Mouse (Mus musculus) liver, postnatal 0 days (tissue): ENCODE results near the gene Mylk. TPM values are rescaled to one million over a fixed set of nuclear protein-coding genes. Genes with fewer than 3 reads are reported as not detected.
A peak's percentile ranks its signal among the peaks of the same experiment; 100 is the strongest.

Source experiments
- ATAC-seq: fragments of 200-750 bp; cut with Nextera tagmentation; 2 replicates; pipeline ENCODE4 v1.8.0; 2017; ENCODE audit warnings: mild to moderate bottlenecking, moderate library complexity
- DNase-seq: peaks from one replicate; pipeline ENCODE4 v3.0.0-alpha.2; 2016
- H3K27ac ChIP-seq: fragments of 300-500 bp; sonication (generic); 2 replicates; pipeline ENCODE4 v1.5.1; 2014; ENCODE audit warnings: antibody characterized with exemption, moderate library complexity, mild to moderate bottlenecking, low read depth
- H3K27me3 ChIP-seq: fragments of 300-500 bp; sonication (generic); 2 replicates; pipeline ENCODE4 v1.6.1; 2014; ENCODE audit warnings: low read length, control low read depth, mixed read lengths; ENCODE audit not compliant: insufficient read depth
- H3K36me3 ChIP-seq: fragments of 300-500 bp; sonication (generic); replicated peaks from 2 replicates; pipeline ENCODE4 v1.6.1; 2014; ENCODE audit warnings: mild to moderate bottlenecking, control low read depth, low read length, moderate library complexity, mixed read lengths; ENCODE audit not compliant: insufficient read depth
- H3K4me1 ChIP-seq: fragments of 300-500 bp; sonication (generic); 2 replicates; pipeline ENCODE4 v1.6.1; 2014; ENCODE audit warnings: antibody characterized with exemption, mild to moderate bottlenecking, control low read depth; ENCODE audit not compliant: insufficient read depth
- H3K4me2 ChIP-seq: fragments of 300-500 bp; sonication (generic); 2 replicates; pipeline ENCODE4 v1.6.1; 2014; ENCODE audit warnings: low read depth, mild to moderate bottlenecking, low read length, moderate library complexity, mixed read lengths
- H3K4me3 ChIP-seq: fragments of 300-500 bp; sonication (generic); 2 replicates; pipeline ENCODE4 v1.5.1; 2014; ENCODE audit warnings: low read depth, low read length
- H3K9ac ChIP-seq: fragments of 300-500 bp; sonication (generic); replicated peaks from 2 replicates; pipeline ENCODE4 v1.6.1; 2014; ENCODE audit warnings: mild to moderate bottlenecking, moderate library complexity
- H3K9me3 ChIP-seq: fragments of 300-500 bp; sonication (generic); 2 replicates; pipeline ENCODE4 v1.6.1; 2016; ENCODE audit warnings: mild to moderate bottlenecking, control low read depth, low read length, mixed read lengths
- CTCF ChIP-seq: sonication (generic); IDR thresholded peaks from 2 replicates; pipeline ENCODE4 v1.5.1; 2016; ENCODE audit warnings: antibody characterized with exemption, low read depth
- EP300 ChIP-seq: IDR thresholded peaks from 2 replicates; pipeline ENCODE4 v1.6.1; 2016; ENCODE audit warnings: antibody characterized with exemption, low read depth, mild to moderate bottlenecking
- WGBS: fragments of 180-500 bp; shearing (Covaris S2); extraction: QIAGEN DNeasy Blood & Tissue Kit; methylation state at CpG from one replicate; pipeline ENCODE4 v1.1.7; 2014; ENCODE audit not compliant: insufficient replicate concordance; 5-methylcytosine and 5-hydroxymethylcytosine counted together
- polyA plus RNA-seq: library from polyadenylated mRNA; unstranded; fragments of >200 nt; fragmentation: Nextera tagmentation; extraction: Ambion mirVana; gene quantifications from 2 replicates; pipeline ENCODE4 v1.2.1, GENCODE M21; 2015

Mylk gene
- polyA plus RNA-seq, 1 experiment from 2014 or later = 4.9 TPM

DNA sequence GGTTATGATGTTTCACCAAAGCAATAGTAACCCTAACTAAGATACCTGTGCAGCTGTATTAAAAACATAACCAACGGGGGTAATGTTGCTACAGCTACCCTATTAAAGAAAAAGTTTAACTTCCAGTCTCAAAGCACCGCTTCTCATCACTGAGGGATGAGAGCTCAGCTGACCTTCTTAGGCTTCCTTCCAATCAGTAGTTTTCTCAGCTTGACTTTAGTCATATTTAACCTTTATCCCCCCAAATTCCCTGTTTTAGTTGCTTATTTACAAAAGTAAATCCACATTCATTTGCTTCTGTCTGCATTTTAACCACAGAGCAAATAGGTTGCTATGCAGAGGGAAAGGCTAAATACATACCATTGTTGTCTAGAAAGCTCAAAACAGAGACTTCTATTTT lies 259.7 kb downstream of the Mylk start:
- Histone ChIP-seq H3K4me1 (0 out of 2 replicates have a peak, but pooled peaks cover 4% of the 10 kb centered on the region), H3K9me3 (no peaks in the 10 kb centered on the region), H3K4me2 (0 out of 2 replicates have a peak overlapping the region, but pooled peaks have one; percentile 13), H3K36me3 (no peaks in the 10 kb centered on the region), H3K4me3 (no peak overlapping the region), H3K27me3 (no peaks in the 10 kb centered on the region), H3K9ac (no peak overlapping the region), H3K27ac (no peak overlapping the region)
- 52% methylated on average over 2 of the region's 2 CpGs for WGBS
- DNase-seq (no peak), ATAC-seq (no peak)
- TF ChIP-seq CTCF = no peak
- no peak for TF ChIP-seq EP300

DNA sequence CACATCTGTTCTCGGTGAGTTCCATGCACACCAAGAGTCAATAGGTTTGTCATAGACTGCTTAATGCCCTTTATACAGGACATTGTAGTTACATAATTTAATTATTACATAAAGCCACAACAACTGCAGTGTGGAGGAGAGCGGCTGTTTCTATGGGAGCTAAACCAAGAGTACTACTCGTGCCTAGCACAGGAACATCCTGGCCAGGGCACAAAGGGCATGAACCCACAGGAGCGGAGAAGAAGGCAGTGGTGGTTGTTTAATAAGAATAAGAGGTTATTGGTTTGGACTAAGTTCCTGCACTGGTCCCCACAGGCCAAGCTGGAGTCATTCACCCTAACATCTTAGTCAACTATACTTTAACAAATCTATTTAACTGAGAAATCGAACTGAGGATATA lies 261.2 kb downstream of the Mylk start:
- ATAC-seq (no peak), DNase-seq (no peak)
- no peak overlapping the region for H3K27ac ChIP-seq
- H3K36me3 ChIP-seq = no peaks in the 10 kb centered on the region
- H3K27me3 ChIP-seq = no peaks in the 10 kb centered on the region
- H3K4me2 ChIP-seq = no peak overlapping the region
- no peak overlapping the region for H3K9ac ChIP-seq
- TF ChIP-seq CTCF (no peak), EP300 (no peak)
- WGBS = 80% methylated on average over 5 of the region's 5 CpGs
- 0 out of 2 replicates have a peak, but pooled peaks cover 4% of the 10 kb centered on the region for H3K4me1 ChIP-seq
- H3K9me3 ChIP-seq = no peaks in the 10 kb centered on the region
- H3K4me3 ChIP-seq = no peak overlapping the region

DNA sequence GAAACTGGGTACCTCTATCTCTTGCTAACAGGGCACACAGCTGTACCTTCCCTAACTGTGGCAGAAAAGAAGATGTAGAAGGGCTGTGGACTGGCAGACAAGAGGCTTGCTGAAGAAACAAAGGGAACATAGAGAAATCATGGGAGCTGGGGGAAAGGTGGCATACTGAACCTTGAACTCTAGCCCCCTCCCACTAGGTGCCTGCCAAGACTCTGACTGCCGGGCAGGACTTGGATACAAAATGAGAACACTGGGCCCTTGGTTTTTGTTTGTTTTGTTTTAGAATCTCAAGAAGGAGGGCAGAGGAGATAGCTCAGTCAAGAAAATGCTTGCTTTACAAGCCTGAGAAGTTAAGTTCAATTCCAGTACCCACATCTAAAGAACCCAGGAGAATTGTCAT lies 262.4 kb downstream of the Mylk start:
- H3K27me3 ChIP-seq = no peaks in the 10 kb centered on the region
- 77% methylated on average over 1 of the region's 1 CpGs for WGBS
- no peak overlapping the region for H3K27ac ChIP-seq
- H3K36me3 ChIP-seq = no peaks in the 10 kb centered on the region
- H3K4me3 ChIP-seq = no peak overlapping the region
- DNase-seq (no peak), ATAC-seq (no peak)
- no peak overlapping the region for H3K4me2 ChIP-seq
- H3K4me1 ChIP-seq = 0 out of 2 replicates have a peak, but pooled peaks cover 4% of the 10 kb centered on the region
- TF ChIP-seq EP300 (no peak), CTCF (no peak)
- H3K9ac ChIP-seq = no peak overlapping the region
- H3K9me3 ChIP-seq = no peaks in the 10 kb centered on the region

DNA sequence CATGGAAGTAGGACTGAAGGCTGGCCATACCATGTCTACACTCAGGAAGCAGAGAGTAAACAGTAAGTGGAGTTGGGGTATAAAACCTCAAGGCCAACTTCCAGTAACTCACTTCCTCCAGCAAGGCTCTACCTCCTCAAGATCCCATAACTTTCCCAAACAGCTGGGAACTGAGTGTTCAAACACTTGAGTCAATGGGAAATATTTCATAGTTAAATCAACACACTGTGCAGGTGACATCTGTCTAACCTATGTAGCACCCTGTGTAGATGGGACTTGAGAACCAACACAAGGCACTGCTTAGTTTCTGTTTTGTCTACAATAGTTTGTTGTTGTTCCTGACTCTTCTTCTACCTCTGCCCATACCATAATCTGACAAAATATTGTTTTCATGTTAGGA lies 263.4 kb downstream of the Mylk start:
- Histone ChIP-seq H3K4me2 (no peak overlapping the region), H3K27me3 (no peaks in the 10 kb centered on the region), H3K9ac (no peak overlapping the region), H3K27ac (no peak overlapping the region), H3K36me3 (no peaks in the 10 kb centered on the region), H3K9me3 (no peaks in the 10 kb centered on the region), H3K4me3 (no peak overlapping the region), H3K4me1 (0 out of 2 replicates have a peak, but pooled peaks cover 4% of the 10 kb centered on the region)
- ATAC-seq (no peak), DNase-seq (no peak)
- TF ChIP-seq CTCF = no peak
- TF ChIP-seq EP300 = no peak

DNA sequence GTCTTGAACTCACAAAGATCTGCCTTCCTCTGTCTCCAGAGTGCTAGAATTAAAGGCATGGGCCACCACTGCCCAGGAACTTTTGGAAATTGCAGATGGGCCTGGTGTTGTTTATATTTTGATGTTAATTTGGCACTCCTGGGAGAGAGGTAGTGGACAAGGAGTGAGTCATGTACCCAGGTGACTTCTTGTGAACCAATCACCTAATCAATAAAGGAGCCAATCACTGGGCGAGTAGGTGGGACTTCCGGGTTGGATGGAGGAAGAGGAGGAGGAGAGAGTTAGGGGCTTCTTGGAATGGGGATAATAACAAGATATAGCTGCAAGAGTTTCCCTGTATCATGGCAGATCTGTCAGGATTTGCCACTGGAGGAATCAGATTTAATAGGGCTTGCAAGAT lies 268.5 kb downstream of the Mylk start:
- DNase-seq = no peak
- WGBS = 66% methylated on average over 2 of the region's 2 CpGs
- Histone ChIP-seq H3K4me3 (no peak overlapping the region), H3K27ac (no peak overlapping the region), H3K9ac (no peak overlapping the region), H3K4me2 (no peak overlapping the region), H3K36me3 (no peaks in the 10 kb centered on the region), H3K4me1 (no peaks in the 10 kb centered on the region), H3K9me3 (no peaks in the 10 kb centered on the region), H3K27me3 (no peaks in the 10 kb centered on the region)
- ATAC-seq = no peak
- TF ChIP-seq EP300 (no peak), CTCF (no peak)

DNA sequence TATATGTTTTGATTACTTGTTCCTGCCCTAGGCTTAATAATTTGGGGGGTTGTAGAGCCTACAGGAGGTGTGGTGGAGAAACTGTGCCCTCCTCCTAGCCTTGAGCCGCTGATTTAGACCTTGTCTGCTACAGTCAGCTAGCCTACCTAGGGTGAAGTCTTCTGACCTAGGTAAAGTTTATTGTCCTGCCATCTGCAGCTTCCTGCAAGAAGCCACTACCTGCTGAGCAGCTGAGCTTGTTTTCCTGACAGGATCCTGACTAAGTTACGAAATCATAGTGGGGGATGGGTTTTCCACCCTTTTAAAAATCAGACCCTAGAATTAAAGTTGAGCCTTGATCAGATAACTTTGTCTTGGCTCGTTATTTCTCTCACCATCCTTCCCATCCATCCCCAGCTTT lies 271.5 kb downstream of the Mylk start:
- WGBS = 67% methylated on average over 3 of the region's 3 CpGs

DNA sequence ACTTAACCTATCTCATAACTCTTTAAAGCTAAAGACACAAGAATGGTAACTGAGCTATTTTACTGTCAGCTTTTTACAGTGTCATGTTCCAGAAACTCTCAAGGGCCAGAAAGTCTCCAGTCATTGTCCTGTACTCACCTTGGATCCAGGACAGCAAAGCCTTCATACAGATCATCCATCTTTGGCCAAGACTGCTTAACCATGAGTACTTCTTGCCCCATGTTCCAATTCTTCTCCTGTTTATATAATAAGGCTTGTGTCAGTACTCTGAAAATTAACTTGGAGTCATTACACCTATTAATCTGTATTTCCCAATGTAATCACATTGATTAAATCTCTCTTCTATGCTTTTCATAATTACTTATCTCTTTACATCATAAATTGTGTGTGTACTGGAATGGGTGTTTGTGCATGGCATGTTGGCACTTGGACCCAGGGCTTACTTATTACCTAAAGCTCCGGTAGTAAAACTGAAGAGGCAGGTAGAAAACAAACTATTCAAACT lies 273.5 kb downstream of the Mylk start:
- Histone ChIP-seq H3K4me1 (0 out of 2 replicates have a peak, but pooled peaks cover 3% of the 10 kb centered on the region), H3K4me3 (no peak overlapping the region), H3K9ac (no peak overlapping the region), H3K27me3 (no peaks in the 10 kb centered on the region), H3K36me3 (no peaks in the 10 kb centered on the region), H3K9me3 (no peaks in the 10 kb centered on the region), H3K4me2 (no peak overlapping the region), H3K27ac (no peak overlapping the region)
- ATAC-seq (no peak), DNase-seq (no peak)
- 86% methylated on average over 1 of the region's 1 CpGs for WGBS
- TF ChIP-seq EP300 (no peak), CTCF (no peak)

More for the DNA sequence above, 271.5 kb downstream of the Mylk start:
- H3K4me2 ChIP-seq = no peak overlapping the region
- no peak for TF ChIP-seq EP300
- no peak for TF ChIP-seq CTCF
- no peak overlapping the region for H3K9ac ChIP-seq
- no peak overlapping the region for H3K27ac ChIP-seq
- H3K36me3 ChIP-seq = no peaks in the 10 kb centered on the region
- no peaks in the 10 kb centered on the region for H3K27me3 ChIP-seq
- no peaks in the 10 kb centered on the region for H3K4me1 ChIP-seq
- DNase-seq (no peak), ATAC-seq (no peak)
- no peak overlapping the region for H3K4me3 ChIP-seq
- H3K9me3 ChIP-seq = no peaks in the 10 kb centered on the region
